Mouse (Mus musculus): ENCODE results near the gene Mia2. TPM values are rescaled to one million over a fixed set of nuclear protein-coding genes. Genes with fewer than 3 reads are reported as not detected.

Mia2 gene
- polyA plus RNA-seq, 1 experiment, result 493 TPM

GRCm38 (mm10) chr12:59064837-59065236 lies 30.8 kb upstream of the Mia2 start:
- 82% methylated on average over 8 of the region's 8 CpGs for WGBS

GRCm38 (mm10) chr12:59065776-59066175 lies 29.8 kb upstream of the Mia2 start:
- WGBS, result 60% methylated on average over 3 of the region's 3 CpGs
- peak overlapping the region; percentile 98; the same call in 1 of the 2 replicates for H3K27ac ChIP-seq (ENCODE audit: insufficient read depth, low read depth, low read length)
- H3K4me3 ChIP-seq (ENCODE audit: insufficient read depth, low read depth, low read length), result no peak overlapping the region
- no peaks in the 10 kb centered on the region for H3K4me1 ChIP-seq (ENCODE audit: control insufficient read depth, insufficient read depth, low read length)
- TF ChIP-seq POLR2A (IDR thresholded peaks at IDR 0.05; ENCODE audit: insufficient read depth, low read depth, low read length), result no peak
- TF ChIP-seq CTCF (IDR thresholded peaks at IDR 0.05; ENCODE audit: insufficient read depth, low read depth, low read length), result no peak

More at GRCm38 (mm10) chr12:59064837-59065236, 30.8 kb upstream of the Mia2 start:
- Histone ChIP-seq H3K27ac (ENCODE audit: insufficient read depth, low read depth, low read length) (no peak overlapping the region), H3K4me1 (ENCODE audit: control insufficient read depth, insufficient read depth, low read length) (no peaks in the 10 kb centered on the region), H3K4me3 (ENCODE audit: insufficient read depth, low read depth, low read length) (no peak overlapping the region)
- TF ChIP-seq POLR2A (IDR thresholded peaks at IDR 0.05; ENCODE audit: insufficient read depth, low read depth, low read length) (no peak), CTCF (IDR thresholded peaks at IDR 0.05; ENCODE audit: insufficient read depth, low read depth, low read length) (no peak)

GRCm38 (mm10) chr12:59066448-59067077 lies 29.0 kb upstream of the Mia2 start, which contains the start of gene Pnn:
TSS of gene Pnn (plus strand) at chr12:59066884.
- H3K27ac ChIP-seq (ENCODE audit: insufficient read depth, low read depth, low read length), result peak within 1 kb of the TSS; percentile 98
- no peaks in the 10 kb centered on the region for H3K4me1 ChIP-seq (ENCODE audit: control insufficient read depth, insufficient read depth, low read length)
- H3K4me3 ChIP-seq (ENCODE audit: insufficient read depth, low read depth, low read length), result peak within 1 kb of the TSS; percentile 96
- under 1% methylated on average over 43 of the region's 43 CpGs for WGBS
- no peak for TF ChIP-seq CTCF (IDR thresholded peaks at IDR 0.05; ENCODE audit: insufficient read depth, low read depth, low read length)
- peak; percentile 89 for TF ChIP-seq POLR2A (IDR thresholded peaks at IDR 0.05; ENCODE audit: insufficient read depth, low read depth, low read length)

GRCm38 (mm10) chr12:59067095-59067494 lies 28.5 kb upstream of the Mia2 start:
- no peak for TF ChIP-seq POLR2A (IDR thresholded peaks at IDR 0.05; ENCODE audit: insufficient read depth, low read depth, low read length)
- TF ChIP-seq CTCF (IDR thresholded peaks at IDR 0.05; ENCODE audit: insufficient read depth, low read depth, low read length), result no peak
- H3K27ac ChIP-seq (ENCODE audit: insufficient read depth, low read depth, low read length), result peak overlapping the region; percentile 86
- peaks cover 2% of the 10 kb centered on the region; the same call in 1 of the 2 replicates for H3K4me1 ChIP-seq (ENCODE audit: control insufficient read depth, insufficient read depth, low read length)
- H3K4me3 ChIP-seq (ENCODE audit: insufficient read depth, low read depth, low read length), result peak overlapping the region; percentile 96
- WGBS, result under 1% methylated on average over 40 of the region's 41 CpGs

- WGBS, result 94% methylated on average over 13 of the region's 13 CpGs
- H3K4me1 ChIP-seq (ENCODE audit: control insufficient read depth, insufficient read depth, low read length), result peaks cover 5% of the 10 kb centered on the region; the same call in 1 of the 2 replicates
- no peak overlapping the region for H3K27ac ChIP-seq (ENCODE audit: insufficient read depth, low read depth, low read length)
- H3K4me3 ChIP-seq (ENCODE audit: insufficient read depth, low read depth, low read length), result no peak overlapping the region
- TF ChIP-seq POLR2A (IDR thresholded peaks at IDR 0.05; ENCODE audit: insufficient read depth, low read depth, low read length), result no peak
- no peak for TF ChIP-seq CTCF (IDR thresholded peaks at IDR 0.05; ENCODE audit: insufficient read depth, low read depth, low read length)
Observed at GRCm38 (mm10) chr12:59068791-59069190, 26.8 kb upstream of the Mia2 start.

- peaks cover 5% of the 10 kb centered on the region; the same call in 1 of the 2 replicates for H3K4me1 ChIP-seq (ENCODE audit: control insufficient read depth, insufficient read depth, low read length)
- TF ChIP-seq CTCF (IDR thresholded peaks at IDR 0.05; ENCODE audit: insufficient read depth, low read depth, low read length) (no peak), POLR2A (IDR thresholded peaks at IDR 0.05; ENCODE audit: insufficient read depth, low read depth, low read length) (no peak)
- 78% methylated on average over 11 of the region's 11 CpGs for WGBS
- H3K27ac ChIP-seq (ENCODE audit: insufficient read depth, low read depth, low read length), result no peak overlapping the region
- no peak overlapping the region for H3K4me3 ChIP-seq (ENCODE audit: insufficient read depth, low read depth, low read length)
Observed at GRCm38 (mm10) chr12:59072286-59072685, 23.3 kb upstream of the Mia2 start.

- peaks cover 5% of the 10 kb centered on the region; the same call in 1 of the 2 replicates for H3K4me1 ChIP-seq (ENCODE audit: control insufficient read depth, insufficient read depth, low read length)
- no peak for TF ChIP-seq POLR2A (IDR thresholded peaks at IDR 0.05; ENCODE audit: insufficient read depth, low read depth, low read length)
- no peak for TF ChIP-seq CTCF (IDR thresholded peaks at IDR 0.05; ENCODE audit: insufficient read depth, low read depth, low read length)
- H3K27ac ChIP-seq (ENCODE audit: insufficient read depth, low read depth, low read length), result no peak overlapping the region
- H3K4me3 ChIP-seq (ENCODE audit: insufficient read depth, low read depth, low read length), result no peak overlapping the region
- 43% methylated on average over 3 of the region's 3 CpGs for WGBS
Observed at GRCm38 (mm10) chr12:59074052-59074451, 21.5 kb upstream of the Mia2 start.

GRCm38 (mm10) chr12:59076996-59077395 lies 18.6 kb upstream of the Mia2 start:
- TF ChIP-seq CTCF (IDR thresholded peaks at IDR 0.05; ENCODE audit: insufficient read depth, low read depth, low read length) (no peak), POLR2A (IDR thresholded peaks at IDR 0.05; ENCODE audit: insufficient read depth, low read depth, low read length) (no peak)
- Histone ChIP-seq H3K4me1 (ENCODE audit: control insufficient read depth, insufficient read depth, low read length) (peaks cover 3% of the 10 kb centered on the region; the same call in 1 of the 2 replicates), H3K27ac (ENCODE audit: insufficient read depth, low read depth, low read length) (no peak overlapping the region), H3K4me3 (ENCODE audit: insufficient read depth, low read depth, low read length) (no peak overlapping the region)
- WGBS, result 92% methylated on average over 3 of the region's 3 CpGs

- no peak for TF ChIP-seq POLR2A (IDR thresholded peaks at IDR 0.05; ENCODE audit: insufficient read depth, low read depth, low read length)
- no peak for TF ChIP-seq CTCF (IDR thresholded peaks at IDR 0.05; ENCODE audit: insufficient read depth, low read depth, low read length)
- WGBS, result 88% methylated on average over 3 of the region's 3 CpGs
- H3K4me1 ChIP-seq (ENCODE audit: control insufficient read depth, insufficient read depth, low read length), result no peaks in the 10 kb centered on the region
- H3K27ac ChIP-seq (ENCODE audit: insufficient read depth, low read depth, low read length), result no peak overlapping the region
- H3K4me3 ChIP-seq (ENCODE audit: insufficient read depth, low read depth, low read length), result no peak overlapping the region
Observed at GRCm38 (mm10) chr12:59077883-59078282, 17.7 kb upstream of the Mia2 start.

Data from olfactory bulb, adult 2 months (tissue).